Mouse (Mus musculus): ENCODE measurements around the gene Rpp40. TPM values are rescaled to one million over a fixed set of nuclear protein-coding genes. Genes with fewer than 3 reads are reported as not detected.

Rpp40 gene
- total RNA-seq, 2 experiments from 2014 or later, result 13.9 to 20.8 TPM

DNA sequence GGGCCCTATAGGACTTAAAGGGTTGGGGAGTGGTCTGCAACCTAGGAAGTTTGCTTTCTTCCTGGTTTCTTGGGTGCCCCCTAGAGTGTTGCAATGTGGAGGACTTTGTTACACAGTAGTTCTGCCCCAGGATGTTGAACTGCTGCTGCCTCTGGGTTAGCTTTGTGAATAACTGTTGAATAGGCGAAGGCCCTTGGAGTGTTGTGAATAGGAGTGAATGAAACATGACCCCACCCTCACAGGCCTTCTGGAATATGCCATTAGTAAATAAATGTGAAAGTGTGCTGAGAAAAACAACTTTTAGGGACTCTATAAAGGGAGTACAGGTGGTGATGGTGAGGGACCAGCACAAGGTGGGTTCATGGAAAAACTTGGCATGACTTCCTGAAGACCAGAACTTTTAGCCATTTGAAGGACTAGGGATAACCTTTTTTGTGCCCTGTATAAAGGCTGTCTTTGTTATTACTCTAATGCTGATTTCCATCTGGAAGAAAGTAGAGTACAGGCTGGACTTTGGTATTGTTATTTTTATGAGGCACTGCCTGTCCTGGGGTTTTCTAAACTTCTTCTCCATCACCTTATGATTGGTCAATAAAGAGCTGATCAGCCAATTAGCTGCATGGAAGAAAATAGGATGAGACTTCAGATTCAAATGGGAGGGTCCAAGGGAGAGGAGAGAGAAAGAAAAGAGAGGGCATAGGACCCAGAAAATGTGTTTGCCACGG is 53.1 kb downstream of the Rpp40 start:
- no peak for DNase-seq

DNA sequence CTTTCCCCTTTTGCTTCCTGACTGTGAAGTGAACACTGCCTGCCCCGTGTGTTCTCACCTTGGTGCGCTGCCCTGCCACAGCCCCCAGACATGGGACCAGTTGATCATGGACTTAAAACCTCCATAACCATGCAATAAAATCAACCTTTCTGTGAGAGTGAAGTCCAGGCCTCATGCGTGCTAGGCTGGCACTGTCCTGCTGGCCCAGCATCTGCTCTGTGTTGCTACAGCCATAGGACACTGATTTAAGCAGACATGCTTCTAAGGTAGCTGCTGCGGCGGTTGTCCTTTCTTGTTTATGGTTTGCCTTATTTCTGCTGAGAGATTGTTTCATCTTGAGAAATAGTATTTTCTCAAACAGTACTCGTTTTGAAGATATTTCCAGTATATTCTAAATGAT is 54.6 kb downstream of the Rpp40 start:
- DNase-seq, result no peak

DNA sequence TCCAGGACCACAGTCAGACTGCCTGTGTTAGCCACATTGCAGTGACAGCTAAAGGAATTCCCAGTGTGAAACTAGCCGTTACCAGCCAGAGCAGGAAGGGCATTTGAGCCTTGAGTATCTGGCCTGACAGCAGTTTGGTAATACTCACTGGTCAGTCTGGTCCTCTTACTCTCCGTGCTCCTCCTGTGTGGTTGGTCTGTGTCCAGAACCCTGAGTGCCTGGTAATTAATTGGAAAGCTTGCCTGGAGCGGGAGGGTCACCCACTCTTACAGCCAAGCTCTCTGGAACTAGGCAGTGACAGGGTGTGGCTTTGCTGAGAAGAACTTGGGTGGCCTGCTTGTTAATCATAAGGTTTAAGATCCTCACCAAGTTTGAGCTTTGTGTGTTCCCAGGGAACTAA is 57.5 kb downstream of the Rpp40 start:
- DNase-seq, result peak in 1 of 2 experiments; percentile 37

DNA sequence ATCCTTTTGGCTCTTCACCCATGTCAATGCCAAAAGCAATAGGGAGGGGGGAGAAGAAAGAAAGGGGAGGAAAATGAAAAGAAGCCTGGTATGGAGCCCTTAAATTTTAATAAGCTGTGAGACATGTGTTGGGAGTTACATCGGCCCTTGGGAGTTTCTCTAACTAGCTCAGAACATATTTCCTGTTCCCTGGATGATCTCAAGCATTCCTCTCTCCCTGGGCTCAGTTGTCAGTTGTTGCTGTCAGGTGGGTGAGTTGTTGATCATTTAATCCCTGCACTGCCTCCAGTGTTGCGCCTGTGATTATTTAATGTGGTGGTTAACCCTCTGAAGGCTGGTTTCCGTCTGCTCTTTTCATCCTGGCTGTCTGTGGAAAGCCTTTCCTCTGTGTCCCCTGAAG is 60.9 kb downstream of the Rpp40 start:
- DNase-seq, result no peak

Other genes starting within 250 kb of the Rpp40 start
- gene Cdyl, start 246.5 kb downstream of the Rpp40 start, total RNA-seq (2021), result 10 to 100 TPM; 20.5 to 26.4 TPM
- gene Ppp1r3g, start 52.5 kb upstream of the Rpp40 start, total RNA-seq (2021), result 1 to 10 TPM in 1 of 2 experiments, under 1 TPM in 1; 0.79 to 3.7 TPM
- gene Fars2, start 211.1 kb upstream of the Rpp40 start, total RNA-seq (2021), result 10 to 100 TPM; 80.9 to 94.7 TPM
- gene Lyrm4, start 211.2 kb upstream of the Rpp40 start, total RNA-seq (2021), result 10 to 100 TPM; 19.0 to 22.9 TPM